Mouse (Mus musculus) cerebellum, adult 2 months (tissue): ENCODE data around the gene Paqr7. TPM values are rescaled to one million over a fixed set of nuclear protein-coding genes. Genes with fewer than 3 reads are reported as not detected.

Source experiments
- DNase-seq, 2 experiments: peaks; one replicate each; pipeline ENCODE4 v3.0.0; 2021
- H3K27ac ChIP-seq: fragments of 200-500 bp; 2 replicates; pipeline ENCODE4 v1.5.1; 2012; ENCODE audit warnings: low read length, control low read depth, inconsistent platforms; ENCODE audit not compliant: insufficient read depth
- H3K27me3 ChIP-seq: fragments of 200-500 bp; 2 replicates; pipeline ENCODE4 v1.6.1; 2012; ENCODE audit warnings: inconsistent platforms, mild to moderate bottlenecking, low read length, moderate library complexity; ENCODE audit not compliant: control insufficient read depth, insufficient read depth
- H3K4me1 ChIP-seq: fragments of 200-500 bp; 2 replicates; pipeline ENCODE4 v1.6.1; 2011; ENCODE audit warnings: low read length; ENCODE audit not compliant: control insufficient read depth, insufficient read depth
- H3K4me3 ChIP-seq: fragments of 200-500 bp; replicated peaks from 2 replicates; pipeline ENCODE3; 2011; ENCODE audit warnings: mild to moderate bottlenecking, low read depth, low read length, control low read depth; ENCODE audit not compliant: insufficient read depth
- CTCF ChIP-seq: fragments of 200-500 bp; IDR thresholded peaks from 2 replicates; pipeline ENCODE4 v1.5.1; 2011; ENCODE audit warnings: low read depth, mild to moderate bottlenecking, control low read depth, low read length, moderate library complexity, borderline replicate concordance; ENCODE audit not compliant: insufficient read depth
- POLR2A ChIP-seq: fragments of 200-500 bp; IDR thresholded peaks from 2 replicates; pipeline ENCODE4 v1.6.1; 2011; ENCODE audit warnings: low read length, control low read depth, borderline replicate concordance; ENCODE audit not compliant: insufficient read depth
- WGBS: fragments of 180-500 bp; shearing (Covaris S2); methylation state at CpG from one replicate; pipeline ENCODE4 v1.1.7; 2018; 5-methylcytosine and 5-hydroxymethylcytosine counted together
- polyA plus RNA-seq: library from polyadenylated mRNA; depleted of rRNA; stranded (reverse); fragments of >200 nt; gene quantifications from 2 replicates; pipeline ENCODE4 v1.2.3, GENCODE M21; 2012

Paqr7 gene
- polyA plus RNA-seq, 1 experiment = 99.2 TPM

DNA sequence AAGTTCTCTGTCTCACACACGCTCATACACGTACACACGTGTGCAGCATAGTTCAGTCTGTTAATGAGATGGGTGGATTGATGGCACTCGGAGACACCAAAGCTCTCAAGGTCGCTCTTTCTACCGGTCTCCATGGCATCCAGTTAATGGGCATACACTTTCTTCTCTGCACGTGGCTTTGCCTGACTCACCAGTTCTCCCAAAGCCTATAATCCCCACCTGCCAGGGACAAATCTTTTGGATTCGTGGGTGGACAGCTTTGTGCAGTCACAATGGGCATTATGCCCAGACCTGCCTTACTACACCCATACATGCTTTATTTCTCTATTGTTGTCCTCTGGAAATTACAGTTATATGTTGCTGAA is 39.3 kb downstream of the Paqr7 start:
- Histone ChIP-seq H3K27me3 (no peaks in the 10 kb centered on the region), H3K4me3 (peak overlapping the region; percentile 73), H3K27ac (no peak overlapping the region), H3K4me1 (peaks cover 29% of the 10 kb centered on the region)
- peak in 1 of 2 experiments; percentile 51 for DNase-seq
- no peak for TF ChIP-seq CTCF
- TF ChIP-seq POLR2A = no peak
- WGBS = 1% methylated on average over 8 of the region's 8 CpGs

GRCm38 (mm10) chr4:134538997-134539580 is 42.6 kb downstream of the Paqr7 start:
- Histone ChIP-seq H3K4me3 (no peak overlapping the region), H3K27me3 (no peaks in the 10 kb centered on the region), H3K27ac (peak overlapping the region; percentile 28; the same call in 1 of the 2 replicates), H3K4me1 (peaks cover 29% of the 10 kb centered on the region)
- peak in 1 of 2 experiments; percentile 48 for DNase-seq
- TF ChIP-seq POLR2A (no peak), CTCF (no peak)
- whole genome bisulfite sequencing = 13% methylated on average over 10 of the region's 10 CpGs

DNA sequence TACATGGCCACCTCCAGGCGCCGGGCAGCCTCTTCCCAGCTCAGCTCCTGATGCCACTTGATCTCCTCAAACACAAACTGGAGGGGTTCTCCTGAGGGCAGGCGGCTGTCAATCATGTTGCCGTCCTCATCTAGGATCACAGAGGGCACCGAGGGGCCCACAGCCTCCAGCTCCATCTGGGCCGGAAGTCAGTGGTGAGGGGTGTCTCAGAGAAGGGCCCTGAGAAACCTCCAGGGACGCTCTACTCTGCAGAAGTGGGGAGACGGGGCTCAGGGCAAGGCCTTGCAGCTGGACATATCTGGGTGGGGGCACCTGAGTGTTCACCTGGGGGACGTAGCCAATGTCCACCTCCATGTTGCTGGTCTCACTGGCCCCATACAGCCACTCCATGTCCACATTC is 46.2 kb downstream of the Paqr7 start:
- no peak for DNase-seq
- H3K4me3 ChIP-seq = no peak overlapping the region
- peaks cover 46% of the 10 kb centered on the region for H3K4me1 ChIP-seq
- H3K27me3 ChIP-seq = no peaks in the 10 kb centered on the region
- WGBS = 92% methylated on average over 9 of the region's 9 CpGs
- TF ChIP-seq CTCF = no peak
- no peak for TF ChIP-seq POLR2A
- H3K27ac ChIP-seq = no peak overlapping the region

DNA sequence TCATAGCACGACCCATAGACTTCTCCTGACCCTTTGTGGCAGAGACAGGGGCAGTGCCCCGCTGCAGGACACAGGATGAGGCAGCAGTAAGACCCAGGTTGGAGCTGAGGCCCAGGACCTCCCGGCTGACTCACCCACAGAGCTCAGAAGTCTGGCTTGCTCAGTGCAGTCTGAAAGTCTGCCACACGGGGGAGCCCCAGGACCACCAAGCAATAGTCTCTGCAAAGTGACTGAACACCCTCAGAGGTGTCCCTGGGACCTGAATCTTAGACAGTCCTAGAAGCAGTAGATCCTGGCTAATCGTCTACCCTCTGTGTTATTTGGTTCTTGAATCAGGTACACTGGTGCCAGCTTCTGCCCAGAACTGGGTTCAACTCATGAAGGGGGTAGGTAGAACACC is 46.8 kb downstream of the Paqr7 start:
- Histone ChIP-seq H3K27ac (no peak overlapping the region), H3K4me1 (peaks cover 50% of the 10 kb centered on the region), H3K27me3 (no peaks in the 10 kb centered on the region), H3K4me3 (no peak overlapping the region)
- DNase-seq = peak; percentile 89 to 96
- TF ChIP-seq POLR2A (no peak), CTCF (peak; percentile 97)
- WGBS = 1% methylated on average over 5 of the region's 5 CpGs

DNA sequence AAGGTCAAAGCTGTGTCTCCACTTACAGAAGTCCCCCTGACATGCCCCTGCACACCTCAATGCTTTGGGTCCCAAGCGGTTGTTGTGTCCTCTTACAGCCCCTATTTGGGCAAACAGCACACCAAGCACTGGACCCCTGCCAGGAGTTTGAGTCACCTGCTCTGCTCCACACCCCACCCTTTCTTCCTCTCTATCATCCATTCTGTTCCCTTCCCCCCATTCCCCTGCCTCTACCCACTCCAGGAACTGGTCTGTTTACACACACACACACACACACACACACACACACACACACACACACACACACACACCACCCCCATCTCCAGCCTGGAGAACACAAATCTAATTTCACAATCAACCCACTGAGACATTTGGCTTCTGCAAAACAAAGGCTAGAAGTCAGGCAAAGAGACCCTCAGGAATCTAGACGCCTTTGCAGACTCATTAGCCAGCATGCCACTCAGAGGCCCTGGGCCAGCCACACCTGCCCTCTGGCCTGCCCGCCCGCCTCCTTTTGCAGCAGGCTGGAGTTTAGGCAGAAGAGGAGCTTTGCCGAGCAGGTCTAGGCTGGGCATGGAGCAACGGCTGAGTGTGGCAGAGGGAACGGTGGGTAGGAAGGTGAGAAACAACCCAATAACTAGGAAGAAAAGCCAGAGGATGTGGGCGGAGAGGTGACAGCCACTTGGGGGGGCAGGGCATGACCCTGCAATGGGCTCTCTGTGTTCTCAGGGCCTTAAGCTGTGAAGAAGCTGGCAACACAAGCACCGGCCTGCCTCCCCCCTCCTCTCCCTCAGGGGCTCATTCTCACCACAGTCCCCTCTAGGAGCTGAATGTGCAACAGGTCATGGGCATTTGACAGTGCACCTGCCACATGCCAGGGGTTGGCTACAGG is 50.6 kb downstream of the Paqr7 start:
- 37% methylated on average over 9 of the region's 9 CpGs for WGBS

DNA sequence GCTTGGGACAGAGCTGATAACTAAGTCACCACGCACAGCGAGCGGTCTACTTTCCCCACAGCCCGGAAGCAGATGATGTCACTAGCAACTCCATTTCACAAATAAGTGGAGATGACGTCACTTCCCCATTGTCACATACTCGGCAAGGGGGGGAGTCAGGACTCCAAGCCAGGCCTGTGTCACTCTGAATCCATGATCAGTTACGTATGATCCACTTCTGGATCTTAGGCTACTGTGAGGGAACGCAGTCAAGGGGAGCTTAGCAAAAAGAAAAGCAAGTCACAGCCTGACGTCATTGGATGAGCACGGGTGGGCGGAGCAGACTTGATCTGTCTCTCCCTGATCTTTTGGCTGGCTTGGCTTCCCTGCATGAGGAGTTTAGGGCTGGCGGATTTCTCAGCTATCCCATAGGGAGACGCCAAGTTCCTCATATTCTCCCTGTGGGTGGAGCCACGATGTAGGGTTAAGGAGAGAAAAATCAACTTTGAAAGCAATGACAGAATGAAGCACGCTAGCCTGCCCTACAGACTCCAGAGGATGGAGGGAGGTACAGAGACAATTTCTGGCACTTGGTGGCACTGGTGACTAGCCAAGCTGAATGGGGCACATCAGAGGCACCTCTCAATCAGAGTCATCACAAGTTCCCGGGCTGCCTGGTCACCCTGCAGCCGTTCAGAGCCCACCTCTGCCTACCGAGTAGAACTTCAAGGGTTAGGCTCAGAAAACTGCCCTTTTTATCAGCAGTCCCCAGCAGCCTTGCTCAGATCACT is 51.9 kb downstream of the Paqr7 start:
- peak; percentile 42 to 45 for DNase-seq
- Histone ChIP-seq H3K27ac (no peak overlapping the region; the same call in 1 of the 2 replicates), H3K4me1 (peaks cover 41% of the 10 kb centered on the region), H3K27me3 (no peaks in the 10 kb centered on the region), H3K4me3 (no peak overlapping the region)
- no peak for TF ChIP-seq POLR2A
- peak; percentile 51; the same call in 1 of the 2 replicates for TF ChIP-seq CTCF
- 36% methylated on average over 18 of the region's 18 CpGs for WGBS

More for the DNA sequence above, 50.6 kb downstream of the Paqr7 start:
- H3K4me1 ChIP-seq = peaks cover 37% of the 10 kb centered on the region
- no peaks in the 10 kb centered on the region for H3K27me3 ChIP-seq
- no peak for TF ChIP-seq POLR2A
- TF ChIP-seq CTCF = no peak
- DNase-seq = peak; percentile 68 to 74
- H3K4me3 ChIP-seq = peak overlapping the region; percentile 20
- no peak overlapping the region for H3K27ac ChIP-seq

GRCm38 (mm10) chr4:134549899-134550298 is 53.4 kb downstream of the Paqr7 start:
- DNase-seq = peak in 1 of 2 experiments; percentile 15
- H3K4me1 ChIP-seq = peaks cover 41% of the 10 kb centered on the region
- 99% methylated on average over 8 of the region's 8 CpGs for WGBS
- no peak overlapping the region for H3K4me3 ChIP-seq
- no peaks in the 10 kb centered on the region for H3K27me3 ChIP-seq
- no peak for TF ChIP-seq POLR2A
- TF ChIP-seq CTCF = peak; percentile 7; the same call in 1 of the 2 replicates
- no peak overlapping the region for H3K27ac ChIP-seq
